Mouse (Mus musculus): Measurements from ENCODE around the gene Rptor.

DNA sequence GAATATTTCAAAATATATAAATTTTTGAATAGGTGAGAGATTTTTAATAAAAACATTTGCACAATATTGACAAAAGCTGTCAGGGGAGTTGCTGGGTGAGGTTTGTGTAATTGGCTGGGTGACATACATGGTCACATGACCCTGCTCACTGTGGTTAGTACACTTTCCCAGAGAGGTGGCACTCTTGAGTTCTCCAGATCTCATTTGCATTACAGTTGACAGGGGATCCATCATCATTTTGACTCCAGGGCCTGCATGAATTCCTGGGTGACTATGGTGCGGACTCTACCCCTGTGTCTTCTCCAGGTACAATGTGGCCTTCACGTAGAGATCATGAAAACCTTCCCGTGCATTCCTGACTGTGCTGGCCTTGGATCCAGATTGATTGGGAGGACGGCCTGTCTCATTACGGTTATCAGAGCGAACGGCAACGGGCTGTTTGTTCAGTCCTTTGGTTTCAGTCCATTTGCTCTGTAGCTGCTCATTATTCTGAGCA is 183.7 kb downstream of the Rptor start:
- TF ChIP-seq CTCF (IDR thresholded peaks at IDR 0.05; ENCODE audit: low read depth, low read length) (no peak), POLR2A (IDR thresholded peaks at IDR 0.05; ENCODE audit: extremely low read depth, insufficient read depth, low read length) (no peak)

Measured in liver, adult 2 months (tissue).